Mouse (Mus musculus) limb, embryonic 14.5 days (tissue): Measurements from ENCODE around the gene Avil. TPM values are rescaled to one million over a fixed set of nuclear protein-coding genes. Genes with fewer than 3 reads are reported as not detected.

Experiments
- ATAC-seq: fragments of 200-750 bp; cut with Nextera tagmentation; 2 replicates; pipeline ENCODE4 v1.8.0; 2017; ENCODE audit warnings: low read depth, moderate number of reproducible peaks, moderate TSS enrichment; ENCODE audit not compliant: low FRiP score
- DNase-seq: peaks from one replicate; pipeline ENCODE4 v3.0.0-alpha.2; 2015; ENCODE audit warnings: low spot score
- H3K27ac ChIP-seq: fragments of 300-500 bp; sonication (generic); replicated peaks from 2 replicates; pipeline ENCODE4 v1.5.1; 2014; ENCODE audit warnings: low read depth, mild to moderate bottlenecking, low read length, moderate library complexity, mixed read lengths
- H3K27me3 ChIP-seq: fragments of 300-500 bp; sonication (generic); 2 replicates; pipeline ENCODE4 v1.6.1; 2014; ENCODE audit warnings: low read length, mixed read lengths; ENCODE audit not compliant: control insufficient read depth, insufficient read depth
- H3K36me3 ChIP-seq: fragments of 300-500 bp; sonication (generic); 2 replicates; pipeline ENCODE4 v1.6.1; 2014; ENCODE audit warnings: mild to moderate bottlenecking, low read length, moderate library complexity, mixed read lengths; ENCODE audit not compliant: control insufficient read depth, insufficient read depth
- H3K4me1 ChIP-seq: fragments of 300-500 bp; sonication (generic); 2 replicates; pipeline ENCODE4 v1.6.1; 2014; ENCODE audit warnings: antibody characterized with exemption, low read length, mixed read lengths; ENCODE audit not compliant: control insufficient read depth, insufficient read depth
- H3K4me2 ChIP-seq: fragments of 300-500 bp; sonication (generic); replicated peaks from 2 replicates; pipeline ENCODE4 v1.6.1; 2014; ENCODE audit warnings: low read depth, mild to moderate bottlenecking, low read length, moderate library complexity; ENCODE audit not compliant: severe bottlenecking
- H3K4me3 ChIP-seq: fragments of 300-500 bp; sonication (generic); replicated peaks from 2 replicates; pipeline ENCODE4 v1.5.1; 2014; ENCODE audit warnings: low read length
- H3K9ac ChIP-seq: fragments of 300-500 bp; sonication (generic); 2 replicates; pipeline ENCODE4 v1.6.1; 2014; ENCODE audit warnings: mild to moderate bottlenecking, low read depth, low read length, moderate library complexity; ENCODE audit not compliant: severe bottlenecking
- H3K9me3 ChIP-seq: fragments of 300-500 bp; sonication (generic); 2 replicates; pipeline ENCODE4 v1.6.1; 2016; ENCODE audit warnings: low read length; ENCODE audit not compliant: control insufficient read depth
- POLR2A ChIP-seq: fragments of 200-500 bp; IDR thresholded peaks from 2 replicates; pipeline ENCODE4 v1.8.0; 2012; ENCODE audit warnings: inconsistent platforms, mild to moderate bottlenecking, moderate library complexity, borderline replicate concordance; ENCODE audit not compliant: insufficient read depth, insufficient read length; ENCODE audit errors: extremely low read depth
- WGBS: fragments of 180-500 bp; shearing (Covaris S2); extraction: QIAGEN DNeasy Blood & Tissue Kit; methylation state at CpG from one replicate; pipeline ENCODE4 v1.1.7; 2014; 5-methylcytosine and 5-hydroxymethylcytosine counted together
- polyA plus RNA-seq, 2 experiments: library from polyadenylated mRNA; depleted of rRNA in 1 of 2; stranded (reverse) in 1 of 2; unstranded in 1 of 2; fragments of >200 nt; fragmentation: Nextera tagmentation in 1 of 2; extraction: Ambion mirVana in 1 of 2; gene quantifications; 2 replicates each; pipeline versions ENCODE4 v1.2.1 to v1.2.3; 2012 to 2014

The Avil gene
- polyA plus RNA-seq, 2 experiments: 0.28 to 0.45 TPM

DNA sequence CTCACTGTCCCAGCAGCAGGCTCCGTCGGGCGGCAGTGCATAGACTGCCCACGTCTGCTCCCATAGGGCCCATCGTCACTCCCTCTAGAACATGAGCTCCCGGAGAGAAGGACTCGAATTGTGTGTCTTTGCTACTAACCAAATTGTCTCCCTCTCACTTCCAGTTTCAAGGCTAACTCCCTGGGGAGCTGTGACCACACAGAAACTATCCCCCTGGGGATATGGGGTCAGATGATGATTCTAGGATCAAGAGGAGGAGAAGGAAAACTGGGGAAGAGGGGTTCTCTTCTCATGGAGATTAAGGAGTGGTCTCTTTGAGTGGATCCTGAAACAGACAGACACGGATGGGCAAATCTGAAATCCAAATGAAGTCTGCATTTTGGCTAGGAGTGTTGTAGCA, 40.0 kb upstream of the Avil start:
- Histone ChIP-seq H3K9me3 (no peaks in the 10 kb centered on the region), H3K27me3 (no peaks in the 10 kb centered on the region), H3K27ac (no peak overlapping the region), H3K4me3 (no peak overlapping the region), H3K4me1 (peaks cover 43% of the 10 kb centered on the region), H3K36me3 (no peaks in the 10 kb centered on the region), H3K9ac (no peak overlapping the region), H3K4me2 (no peak overlapping the region)
- ATAC-seq (no peak), DNase-seq (no peak)
- no peak for TF ChIP-seq POLR2A
- WGBS: 82% methylated on average over 8 of the region's 8 CpGs

DNA sequence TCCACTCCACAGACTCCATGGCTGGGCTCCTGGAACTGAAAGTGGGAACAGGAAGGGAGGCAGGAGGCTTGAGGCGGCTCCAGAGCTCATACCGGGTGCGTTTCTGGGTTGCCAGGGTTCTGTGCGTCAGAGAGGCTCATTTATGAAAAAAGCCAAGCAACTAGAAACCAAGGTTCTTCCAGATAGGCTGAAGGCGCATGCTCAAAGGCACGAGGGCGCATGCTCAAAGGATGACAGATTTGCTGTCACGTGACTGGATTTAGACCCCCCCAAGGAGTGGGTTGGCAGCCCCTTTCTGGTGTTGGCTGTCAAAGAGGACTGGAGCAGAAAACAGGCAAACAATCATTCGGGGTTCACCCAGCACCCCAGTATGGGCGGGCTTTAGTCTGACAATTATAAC, 38.8 kb upstream of the Avil start:
- H3K4me1 ChIP-seq: peaks cover 37% of the 10 kb centered on the region
- peak overlapping the region; percentile 25; the same call in 1 of the 2 replicates for H3K4me2 ChIP-seq
- DNase-seq (no peak), ATAC-seq (peak; percentile 5; the same call in 1 of the 2 replicates)
- H3K27ac ChIP-seq: peak overlapping the region; percentile 89
- no peak overlapping the region for H3K9ac ChIP-seq
- H3K27me3 ChIP-seq: no peaks in the 10 kb centered on the region
- 77% methylated on average over 10 of the region's 10 CpGs for WGBS
- no peaks in the 10 kb centered on the region for H3K36me3 ChIP-seq
- TF ChIP-seq POLR2A: no peak
- no peak overlapping the region for H3K4me3 ChIP-seq
- H3K9me3 ChIP-seq: no peaks in the 10 kb centered on the region

GRCm38 (mm10) chr10:126962271-126962965, 38.1 kb upstream of the Avil start:
- H3K9me3 ChIP-seq: no peaks in the 10 kb centered on the region
- peak overlapping the region; percentile 25; the same call in 1 of the 2 replicates for H3K4me2 ChIP-seq
- no peak for TF ChIP-seq POLR2A
- peak; percentile 77 for ATAC-seq
- peak overlapping the region; percentile 89 for H3K27ac ChIP-seq
- 19% methylated on average over 15 of the region's 15 CpGs for WGBS
- H3K9ac ChIP-seq: 0 out of 2 replicates have a peak overlapping the region, but pooled peaks have one; percentile 34
- DNase-seq: peak; percentile 73
- no peaks in the 10 kb centered on the region for H3K27me3 ChIP-seq
- H3K4me3 ChIP-seq: 0 out of 2 replicates have a peak overlapping the region, but pooled peaks have one; percentile 0
- H3K4me1 ChIP-seq: peaks cover 30% of the 10 kb centered on the region
- no peaks in the 10 kb centered on the region for H3K36me3 ChIP-seq

DNA sequence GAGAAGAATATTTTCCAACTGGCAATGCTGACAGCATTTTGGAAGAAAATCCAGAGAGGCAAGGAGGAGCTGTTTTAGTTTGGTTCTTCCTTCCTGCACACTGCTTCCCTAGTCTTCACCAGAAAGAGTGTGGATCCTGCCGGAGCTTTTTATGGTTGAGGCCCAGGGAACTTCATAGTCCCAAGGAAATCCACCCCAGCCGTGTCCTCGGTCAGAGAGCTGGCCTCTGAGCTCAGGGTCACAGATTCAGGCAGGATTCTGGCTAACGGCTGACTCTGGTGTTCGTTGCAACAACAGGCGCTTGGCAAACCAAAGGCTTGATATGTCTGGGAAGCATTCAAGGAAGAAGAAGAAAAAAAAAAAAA, 37.6 kb upstream of the Avil start:
- H3K4me1 ChIP-seq: peaks cover 25% of the 10 kb centered on the region
- H3K9ac ChIP-seq: 0 out of 2 replicates have a peak overlapping the region, but pooled peaks have one; percentile 1
- no peak overlapping the region for H3K4me3 ChIP-seq
- no peak for TF ChIP-seq POLR2A
- peak; percentile 5; the same call in 1 of the 2 replicates for ATAC-seq
- DNase-seq: no peak
- WGBS: 25% methylated on average over 6 of the region's 6 CpGs
- H3K36me3 ChIP-seq: no peaks in the 10 kb centered on the region
- H3K27me3 ChIP-seq: no peaks in the 10 kb centered on the region
- no peaks in the 10 kb centered on the region for H3K9me3 ChIP-seq
- no peak overlapping the region for H3K4me2 ChIP-seq
- H3K27ac ChIP-seq: peak overlapping the region; percentile 89

DNA sequence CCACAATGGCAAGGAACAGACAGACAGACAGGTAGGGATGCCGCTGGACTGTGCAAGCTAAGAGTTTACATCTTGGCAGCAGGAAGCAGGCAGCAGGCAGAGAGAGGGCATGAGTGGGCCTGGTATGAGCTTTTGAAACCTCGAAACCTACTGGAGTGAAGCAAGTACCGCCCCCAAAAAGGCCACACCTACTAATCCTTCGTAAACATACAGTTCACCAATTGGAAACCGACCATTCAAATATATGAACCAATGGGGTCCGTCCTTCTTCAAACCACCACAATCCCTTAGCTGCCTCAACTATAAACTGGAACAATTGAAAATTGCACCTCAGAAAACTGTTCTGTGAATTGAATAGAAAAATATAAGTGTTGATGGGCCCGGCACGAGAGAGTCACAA, 36.7 kb upstream of the Avil start:
- H3K27me3 ChIP-seq: no peaks in the 10 kb centered on the region
- peak overlapping the region; percentile 89; the same call in 1 of the 2 replicates for H3K27ac ChIP-seq
- no peak overlapping the region for H3K9ac ChIP-seq
- WGBS: 90% methylated on average over 8 of the region's 8 CpGs
- H3K9me3 ChIP-seq: no peaks in the 10 kb centered on the region
- no peaks in the 10 kb centered on the region for H3K36me3 ChIP-seq
- H3K4me1 ChIP-seq: peaks cover 25% of the 10 kb centered on the region
- ATAC-seq (no peak), DNase-seq (no peak)
- TF ChIP-seq POLR2A: no peak
- no peak overlapping the region for H3K4me2 ChIP-seq
- no peak overlapping the region for H3K4me3 ChIP-seq
